Mouse (Mus musculus) embryonic fibroblast, embryonic 13.5 days (primary cell): Measurements from ENCODE around the gene Mboat1.

Experiments used
- CTCF ChIP-seq: IDR thresholded peaks from 2 replicates; pipeline ENCODE4 v1.5.1; 2011; ENCODE audit warnings: mild to moderate bottlenecking, control low read depth, low read length, moderate library complexity, borderline replicate concordance; ENCODE audit not compliant: insufficient read depth
- POLR2A ChIP-seq: IDR thresholded peaks from 2 replicates; pipeline ENCODE4 v1.6.1; 2011; ENCODE audit warnings: low read depth, mild to moderate bottlenecking, control low read depth, low read length, moderate library complexity

DNA sequence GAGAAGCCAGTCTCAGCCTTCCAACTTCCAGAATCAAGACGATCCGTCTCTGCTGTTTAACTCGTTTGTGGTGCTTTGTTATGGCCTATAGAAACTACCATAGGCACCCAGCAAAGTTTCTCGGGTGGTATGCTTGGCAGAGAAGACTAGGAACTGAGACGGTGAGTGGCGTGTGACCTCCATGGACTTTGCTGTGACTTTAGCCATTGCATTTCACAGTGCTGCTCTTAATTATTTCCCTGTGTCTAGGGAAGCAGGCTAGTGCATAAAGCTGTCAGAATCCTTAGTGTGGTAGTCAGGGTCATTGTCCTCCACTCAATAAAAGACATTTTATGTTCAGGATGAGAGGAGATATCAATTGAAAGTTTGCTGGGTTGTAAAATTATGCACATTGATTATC, 49.3 kb downstream of the Mboat1 start:
- no peak for TF ChIP-seq POLR2A
- TF ChIP-seq CTCF: no peak
